Mouse (Mus musculus) liver, postnatal 0 days (tissue): Measurements from ENCODE around the gene Epop. TPM values are rescaled to one million over a fixed set of nuclear protein-coding genes. Genes with fewer than 3 reads are reported as not detected.
A peak's percentile ranks its signal among the peaks of the same experiment; 100 is the strongest.

ENCODE experiments used
- ATAC-seq: fragments of 200-750 bp; cut with Nextera tagmentation; 2 replicates; pipeline ENCODE4 v1.8.0; 2017; ENCODE audit warnings: mild to moderate bottlenecking, moderate library complexity
- DNase-seq: peaks from one replicate; pipeline ENCODE4 v3.0.0-alpha.2; 2016
- H3K27ac ChIP-seq: fragments of 300-500 bp; sonication (generic); 2 replicates; pipeline ENCODE4 v1.5.1; 2014; ENCODE audit warnings: antibody characterized with exemption, moderate library complexity, mild to moderate bottlenecking, low read depth
- H3K27me3 ChIP-seq: fragments of 300-500 bp; sonication (generic); 2 replicates; pipeline ENCODE4 v1.6.1; 2014; ENCODE audit warnings: low read length, control low read depth, mixed read lengths; ENCODE audit not compliant: insufficient read depth
- H3K36me3 ChIP-seq: fragments of 300-500 bp; sonication (generic); replicated peaks from 2 replicates; pipeline ENCODE4 v1.6.1; 2014; ENCODE audit warnings: mild to moderate bottlenecking, control low read depth, low read length, moderate library complexity, mixed read lengths; ENCODE audit not compliant: insufficient read depth
- H3K4me1 ChIP-seq: fragments of 300-500 bp; sonication (generic); 2 replicates; pipeline ENCODE4 v1.6.1; 2014; ENCODE audit warnings: antibody characterized with exemption, mild to moderate bottlenecking, control low read depth; ENCODE audit not compliant: insufficient read depth
- H3K4me2 ChIP-seq: fragments of 300-500 bp; sonication (generic); 2 replicates; pipeline ENCODE4 v1.6.1; 2014; ENCODE audit warnings: low read depth, mild to moderate bottlenecking, low read length, moderate library complexity, mixed read lengths
- H3K4me3 ChIP-seq: fragments of 300-500 bp; sonication (generic); 2 replicates; pipeline ENCODE4 v1.5.1; 2014; ENCODE audit warnings: low read depth, low read length
- H3K9ac ChIP-seq: fragments of 300-500 bp; sonication (generic); replicated peaks from 2 replicates; pipeline ENCODE4 v1.6.1; 2014; ENCODE audit warnings: mild to moderate bottlenecking, moderate library complexity
- H3K9me3 ChIP-seq: fragments of 300-500 bp; sonication (generic); 2 replicates; pipeline ENCODE4 v1.6.1; 2016; ENCODE audit warnings: mild to moderate bottlenecking, control low read depth, low read length, mixed read lengths
- CTCF ChIP-seq: sonication (generic); IDR thresholded peaks from 2 replicates; pipeline ENCODE4 v1.5.1; 2016; ENCODE audit warnings: antibody characterized with exemption, low read depth
- EP300 ChIP-seq: IDR thresholded peaks from 2 replicates; pipeline ENCODE4 v1.6.1; 2016; ENCODE audit warnings: antibody characterized with exemption, low read depth, mild to moderate bottlenecking
- WGBS: fragments of 180-500 bp; shearing (Covaris S2); extraction: QIAGEN DNeasy Blood & Tissue Kit; methylation state at CpG from one replicate; pipeline ENCODE4 v1.1.7; 2014; ENCODE audit not compliant: insufficient replicate concordance; 5-methylcytosine and 5-hydroxymethylcytosine counted together
- polyA plus RNA-seq: library from polyadenylated mRNA; unstranded; fragments of >200 nt; fragmentation: Nextera tagmentation; extraction: Ambion mirVana; gene quantifications from 2 replicates; pipeline ENCODE4 v1.2.1, GENCODE M21; 2015

Epop gene
- polyA plus RNA-seq, 1 experiment from 2014 or later = 1.1 TPM

GRCm38 (mm10) chr11:97670234-97671176 lies 41.0 kb upstream of the Epop start:
- Histone ChIP-seq H3K27me3 (no peaks in the 10 kb centered on the region), H3K9me3 (no peaks in the 10 kb centered on the region), H3K4me1 (no peaks in the 10 kb centered on the region), H3K4me3 (no peak overlapping the region), H3K9ac (no peak overlapping the region), H3K36me3 (peaks cover 16% of the 10 kb centered on the region), H3K27ac (no peak overlapping the region), H3K4me2 (no peak overlapping the region)
- WGBS = 71% methylated on average over 13 of the region's 13 CpGs
- DNase-seq = no peak
- no peak for TF ChIP-seq EP300
- no peak for ATAC-seq

GRCm38 (mm10) chr11:97669829-97670228 lies 40.3 kb upstream of the Epop start:
- no peaks in the 10 kb centered on the region for H3K4me1 ChIP-seq
- H3K9me3 ChIP-seq = no peaks in the 10 kb centered on the region
- TF ChIP-seq EP300 (no peak), CTCF (no peak)
- WGBS = 36% methylated on average over 6 of the region's 6 CpGs
- no peak overlapping the region for H3K4me2 ChIP-seq
- no peak overlapping the region for H3K27ac ChIP-seq
- no peak for DNase-seq
- H3K4me3 ChIP-seq = no peak overlapping the region
- peaks cover 16% of the 10 kb centered on the region for H3K36me3 ChIP-seq
- 0 out of 2 replicates have a peak, but pooled peaks cover 1% of the 10 kb centered on the region for H3K27me3 ChIP-seq
- ATAC-seq = no peak
- H3K9ac ChIP-seq = no peak overlapping the region

- Histone ChIP-seq H3K9ac (no peak overlapping the region), H3K4me3 (no peak overlapping the region), H3K27me3 (peaks cover 5% of the 10 kb centered on the region; the same call in 1 of the 2 replicates), H3K27ac (no peak overlapping the region), H3K4me2 (no peak overlapping the region), H3K36me3 (peaks cover 14% of the 10 kb centered on the region), H3K4me1 (no peaks in the 10 kb centered on the region), H3K9me3 (no peaks in the 10 kb centered on the region)
- DNase-seq (no peak), ATAC-seq (no peak)
- 82% methylated on average over 15 of the region's 15 CpGs for WGBS
- TF ChIP-seq EP300 (no peak), CTCF (no peak)
Observed at GRCm38 (mm10) chr11:97669268-97669667, 39.8 kb upstream of the Epop start.

GRCm38 (mm10) chr11:97668160-97668559 lies 38.7 kb upstream of the Epop start:
- Histone ChIP-seq H3K9ac (no peak overlapping the region), H3K4me1 (no peaks in the 10 kb centered on the region), H3K4me3 (no peak overlapping the region), H3K4me2 (no peak overlapping the region), H3K9me3 (no peaks in the 10 kb centered on the region), H3K27ac (no peak overlapping the region), H3K27me3 (peaks cover 12% of the 10 kb centered on the region), H3K36me3 (peaks cover 6% of the 10 kb centered on the region)
- ATAC-seq = no peak
- WGBS = 87% methylated on average over 7 of the region's 7 CpGs
- TF ChIP-seq CTCF (no peak), EP300 (no peak)
- no peak for DNase-seq

- no peak overlapping the region for H3K9ac ChIP-seq
- H3K27me3 ChIP-seq = peaks cover 19% of the 10 kb centered on the region
- H3K36me3 ChIP-seq = peaks cover 3% of the 10 kb centered on the region
- H3K27ac ChIP-seq = no peak overlapping the region
- DNase-seq (no peak), ATAC-seq (no peak)
- peaks cover 5% of the 10 kb centered on the region; the same call in 1 of the 2 replicates for H3K4me1 ChIP-seq
- TF ChIP-seq CTCF (no peak), EP300 (no peak)
- H3K9me3 ChIP-seq = no peaks in the 10 kb centered on the region
- no peak overlapping the region for H3K4me2 ChIP-seq
- no peak overlapping the region for H3K4me3 ChIP-seq
- whole genome bisulfite sequencing = 79% methylated on average over 15 of the region's 15 CpGs
Observed at GRCm38 (mm10) chr11:97666794-97667193, 37.3 kb upstream of the Epop start.

- Histone ChIP-seq H3K27ac (no peak overlapping the region), H3K9me3 (no peaks in the 10 kb centered on the region), H3K4me2 (no peak overlapping the region), H3K4me1 (peaks cover 11% of the 10 kb centered on the region; the same call in 1 of the 2 replicates), H3K36me3 (peaks cover 3% of the 10 kb centered on the region), H3K4me3 (no peak overlapping the region), H3K9ac (no peak overlapping the region), H3K27me3 (peaks cover 24% of the 10 kb centered on the region)
- TF ChIP-seq EP300 = no peak
- peak; percentile 52 for TF ChIP-seq CTCF
- no peak for ATAC-seq
- WGBS = 83% methylated on average over 7 of the region's 7 CpGs
- no peak for DNase-seq
Observed at GRCm38 (mm10) chr11:97666221-97666620, 36.7 kb upstream of the Epop start.
